Mouse (Mus musculus) megakaryocyte, embryonic 14.5 days (primary cell): ENCODE data around the gene Pold3.

Source experiments
- FLI1 ChIP-seq: IDR thresholded peaks from 2 replicates; pipeline ENCODE4 v1.6.1; 2012; ENCODE audit warnings: low read length, inconsistent platforms, mixed read lengths
- GATA1 ChIP-seq: IDR thresholded peaks from 3 replicates; pipeline ENCODE4 v1.6.1; 2012; ENCODE audit warnings: mixed read lengths, low read length, inconsistent platforms, borderline replicate concordance

DNA sequence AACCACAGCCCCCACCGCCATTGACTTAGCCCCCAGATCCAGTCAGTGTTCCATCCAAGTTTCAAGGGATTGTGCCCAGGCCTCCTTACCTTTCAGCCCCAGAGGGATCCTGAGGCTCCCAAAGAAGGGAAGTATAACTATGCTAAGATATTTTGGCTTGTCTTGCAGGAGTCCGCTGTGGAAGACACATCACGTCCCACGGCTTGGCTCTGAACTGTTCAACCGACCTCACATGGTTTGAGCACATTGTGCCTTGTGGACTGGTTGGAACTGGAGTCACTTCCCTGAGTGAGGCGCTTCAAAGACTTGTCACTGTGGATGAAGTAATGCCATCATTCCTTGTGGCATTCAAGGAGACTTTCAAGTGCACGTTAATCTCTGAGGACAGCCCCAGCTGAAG is 38.6 kb upstream of the Pold3 start:
- TF ChIP-seq GATA1 (no peak), FLI1 (no peak)
